Mouse (Mus musculus): Measurements from ENCODE around the gene Tcf15. TPM values are rescaled to one million over a fixed set of nuclear protein-coding genes. Genes with fewer than 3 reads are reported as not detected.

Gene Tcf15
- total RNA-seq, 2 experiments from 2014 or later = 0.60 to 0.61 TPM

DNA sequence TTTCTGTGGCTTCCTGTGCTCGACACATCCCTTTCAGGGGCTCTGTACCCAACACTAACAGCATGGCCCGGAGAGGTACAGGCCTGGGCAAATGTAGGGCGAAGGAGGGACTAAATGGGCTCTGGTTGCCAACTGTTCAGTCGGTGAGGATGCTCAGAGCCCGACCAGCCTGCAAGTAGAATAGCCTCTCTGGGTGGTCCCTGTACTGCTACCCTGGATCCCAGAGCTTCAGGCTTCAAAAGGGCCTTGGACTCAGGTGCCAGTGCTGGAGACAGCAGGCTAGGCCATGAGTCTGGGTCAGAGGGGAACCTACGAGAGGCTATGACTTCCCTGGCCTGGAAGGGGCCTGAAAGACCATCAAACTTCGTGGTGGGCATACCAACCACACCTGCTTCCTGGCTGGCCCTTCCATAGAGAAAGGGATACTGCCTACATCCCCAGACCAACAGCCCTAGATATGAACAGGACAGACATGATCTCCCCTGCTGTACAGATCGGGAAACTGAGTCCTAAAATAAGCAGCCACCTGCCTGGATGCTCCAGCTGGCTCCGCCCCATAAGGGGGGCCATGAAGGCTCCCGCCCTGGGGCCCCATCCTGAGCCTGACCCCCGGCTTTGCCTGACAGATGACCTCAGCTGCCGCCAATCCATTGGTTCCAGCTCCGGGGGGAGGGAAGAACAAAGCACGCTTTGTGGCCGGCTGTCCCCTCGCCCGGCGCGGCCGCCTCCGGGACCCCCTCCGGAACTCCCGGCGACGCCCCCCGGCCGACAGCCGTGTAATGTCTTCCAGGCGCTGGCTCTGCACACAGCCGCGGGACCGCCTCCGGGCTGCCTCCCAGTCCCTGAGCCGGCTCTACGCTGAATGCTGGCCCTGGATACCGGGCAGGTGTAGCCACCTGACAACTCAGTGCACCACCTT lies 29.0 kb upstream of the Tcf15 start:
- DNase-seq (ENCODE audit: extremely low spot score in 1 of 2, low spot score in 2 of 2) = peak in 1 of 2 experiments; percentile 61
- intact Hi-C loops (cut with DNase I) = no loop called here

DNA sequence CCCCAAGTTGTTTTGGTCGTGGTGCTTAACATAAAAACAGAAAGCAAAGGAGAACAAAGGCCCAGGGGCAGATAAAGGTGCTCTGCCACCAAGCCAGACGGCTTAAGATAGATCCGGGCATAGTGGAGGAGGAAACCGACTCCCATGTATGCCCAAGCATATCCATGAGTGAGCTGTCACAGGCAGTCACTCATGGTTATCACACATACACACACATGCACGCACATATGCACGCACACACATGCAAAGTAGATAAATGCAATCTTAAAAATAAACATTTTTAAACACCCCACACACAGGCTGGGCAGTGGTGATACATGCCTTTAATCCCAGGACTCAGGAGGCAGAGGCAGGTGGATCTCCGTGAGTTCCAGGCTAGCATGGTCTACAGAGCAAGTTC lies 25.7 kb upstream of the Tcf15 start:
- no peak for DNase-seq (ENCODE audit: extremely low spot score in 1 of 2, low spot score in 2 of 2)
- intact Hi-C loops (cut with DNase I) = no loop called here

DNA sequence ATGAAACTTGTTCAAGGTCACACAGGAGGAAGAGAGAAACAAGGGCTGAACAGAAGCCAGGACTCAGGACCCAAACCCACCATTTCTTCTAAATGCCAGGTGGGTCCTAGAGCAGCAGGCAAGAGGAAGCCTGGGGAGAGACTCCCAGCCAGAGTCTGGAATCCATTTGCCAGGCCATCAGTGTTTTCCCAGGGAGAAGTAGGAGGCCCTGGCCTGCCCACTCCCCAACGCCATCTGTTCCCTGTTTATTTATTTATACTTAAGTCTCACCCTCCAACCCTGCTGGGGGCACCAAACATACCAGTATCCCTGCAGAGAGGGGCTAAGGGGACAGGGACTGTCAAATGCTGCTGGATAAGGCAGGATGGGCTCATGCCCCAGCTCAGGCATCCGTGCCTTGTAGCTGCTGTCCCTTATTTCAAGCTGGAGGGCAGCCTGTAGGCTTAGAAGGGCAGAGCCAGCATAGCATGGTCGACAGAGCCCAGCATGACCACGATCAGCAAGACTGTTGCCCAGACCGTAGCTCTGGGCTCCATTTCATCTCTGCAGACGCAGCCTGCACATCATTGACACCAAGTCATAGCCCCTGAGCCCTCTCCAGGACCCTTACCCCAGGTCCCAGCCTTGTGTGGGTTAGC lies 24.0 kb upstream of the Tcf15 start:
- intact Hi-C loops (cut with DNase I) = no loop called here
- DNase-seq (ENCODE audit: extremely low spot score in 1 of 2, low spot score in 2 of 2) = no peak

DNA sequence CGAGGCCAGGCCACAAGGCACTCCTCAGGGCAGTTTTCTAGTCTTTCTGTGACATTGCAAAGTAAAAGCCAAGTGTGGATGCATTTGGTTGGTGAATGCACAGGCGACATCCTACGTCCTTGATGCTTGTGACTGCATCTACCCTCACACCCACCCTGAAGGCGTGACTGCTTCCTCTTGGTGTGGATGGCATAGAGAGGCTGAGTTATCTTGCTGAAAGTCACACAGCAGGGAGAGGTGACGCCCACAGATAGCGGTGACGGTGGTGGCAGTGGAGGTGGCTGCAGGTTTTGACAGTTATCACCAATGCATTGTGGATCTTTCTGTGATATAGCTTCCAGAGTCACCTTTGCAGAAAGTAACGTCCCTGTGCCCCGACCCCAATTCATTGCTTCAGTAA lies 20.5 kb upstream of the Tcf15 start:
- intact Hi-C loops (cut with DNase I) = no loop called here
- DNase-seq (ENCODE audit: extremely low spot score in 1 of 2, low spot score in 2 of 2) = no peak

DNA sequence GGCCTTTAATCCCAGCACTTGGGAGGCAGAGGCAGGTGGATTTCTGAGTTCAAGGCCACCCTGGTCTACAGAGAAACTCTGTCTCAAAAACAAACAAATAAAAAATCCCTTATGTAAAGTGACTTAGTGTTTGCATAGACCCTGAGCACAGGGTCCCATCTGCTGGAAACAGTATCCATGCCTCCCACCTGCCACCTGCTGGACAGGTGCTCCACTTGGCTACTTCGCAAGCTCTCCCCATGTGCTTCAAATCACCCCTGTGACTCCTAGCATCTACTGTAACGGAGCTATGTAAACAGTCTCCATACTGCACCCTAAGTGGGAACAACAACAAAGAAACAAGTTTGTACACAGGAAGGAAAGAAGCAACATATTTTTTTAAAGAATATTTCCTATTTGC lies 14.8 kb upstream of the Tcf15 start:
- intact Hi-C loops (cut with DNase I) = no loop called here
- no peak for DNase-seq (ENCODE audit: extremely low spot score in 1 of 2, low spot score in 2 of 2)

DNA sequence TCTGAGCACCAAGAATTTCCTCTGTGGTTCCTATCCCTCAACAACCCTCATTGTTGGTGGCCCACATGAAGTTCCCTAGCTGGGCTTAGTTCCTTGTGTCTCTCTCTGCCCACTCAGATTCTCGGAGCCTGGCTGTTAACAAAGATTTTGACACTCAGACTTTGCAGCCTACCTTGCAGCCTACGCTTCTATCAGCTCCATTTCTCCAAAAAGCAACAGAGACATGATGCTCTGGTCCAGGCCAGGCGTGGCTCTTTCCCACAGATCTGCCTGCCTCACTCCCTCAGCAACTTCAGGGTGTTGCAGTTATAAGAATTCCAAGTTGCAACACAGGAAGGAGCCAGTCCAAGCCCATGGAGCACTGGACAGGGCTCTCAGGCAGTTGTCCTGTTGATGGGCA lies 13.6 kb upstream of the Tcf15 start:
- intact Hi-C loops (cut with DNase I) = no loop called here
- DNase-seq (ENCODE audit: extremely low spot score in 1 of 2, low spot score in 2 of 2) = no peak

DNA sequence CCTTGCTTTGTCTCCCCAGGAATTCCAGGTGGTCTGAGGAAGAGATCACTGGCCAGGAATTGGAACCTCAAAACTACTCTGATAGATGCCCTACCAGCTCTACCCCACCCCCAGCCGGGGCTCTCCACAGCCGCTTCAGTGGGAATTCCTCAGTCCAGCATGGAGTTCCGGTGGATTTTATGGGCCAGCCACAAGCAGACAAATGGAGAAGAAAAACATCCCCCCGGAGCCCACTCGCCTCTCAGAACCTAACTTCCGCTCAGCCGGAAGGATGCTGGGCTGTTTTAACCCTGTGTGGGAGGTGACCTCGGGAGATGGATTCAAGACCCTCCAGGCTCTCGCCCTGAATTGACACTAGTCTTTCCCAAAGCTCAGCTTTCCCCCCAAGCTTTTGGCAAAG lies 11.3 kb upstream of the Tcf15 start:
- intact Hi-C loops (cut with DNase I) = no loop called here
- DNase-seq (ENCODE audit: extremely low spot score in 1 of 2, low spot score in 2 of 2) = no peak

DNA sequence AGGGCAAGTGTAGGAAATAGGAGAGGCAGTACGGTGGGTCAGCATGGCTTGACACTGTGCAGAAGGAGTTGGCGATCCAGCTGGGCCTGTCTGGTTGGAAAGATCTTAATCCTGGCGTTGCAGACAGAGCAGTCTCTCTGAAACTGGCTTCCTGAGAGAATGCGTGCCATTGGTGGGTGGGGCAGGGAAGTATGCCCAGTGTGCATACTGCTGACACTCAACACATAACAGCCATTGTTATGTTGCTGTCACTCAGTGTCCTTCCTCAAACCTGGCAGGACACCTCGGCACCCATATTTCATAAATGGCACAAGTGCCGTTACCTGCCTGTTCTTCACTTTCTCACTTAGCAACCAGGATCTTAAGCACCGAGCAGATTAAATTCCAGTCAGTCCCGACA lies 10.7 kb upstream of the Tcf15 start:
- DNase-seq (ENCODE audit: extremely low spot score in 1 of 2, low spot score in 2 of 2) = no peak
- intact Hi-C loops (cut with DNase I) = no loop called here

DNA sequence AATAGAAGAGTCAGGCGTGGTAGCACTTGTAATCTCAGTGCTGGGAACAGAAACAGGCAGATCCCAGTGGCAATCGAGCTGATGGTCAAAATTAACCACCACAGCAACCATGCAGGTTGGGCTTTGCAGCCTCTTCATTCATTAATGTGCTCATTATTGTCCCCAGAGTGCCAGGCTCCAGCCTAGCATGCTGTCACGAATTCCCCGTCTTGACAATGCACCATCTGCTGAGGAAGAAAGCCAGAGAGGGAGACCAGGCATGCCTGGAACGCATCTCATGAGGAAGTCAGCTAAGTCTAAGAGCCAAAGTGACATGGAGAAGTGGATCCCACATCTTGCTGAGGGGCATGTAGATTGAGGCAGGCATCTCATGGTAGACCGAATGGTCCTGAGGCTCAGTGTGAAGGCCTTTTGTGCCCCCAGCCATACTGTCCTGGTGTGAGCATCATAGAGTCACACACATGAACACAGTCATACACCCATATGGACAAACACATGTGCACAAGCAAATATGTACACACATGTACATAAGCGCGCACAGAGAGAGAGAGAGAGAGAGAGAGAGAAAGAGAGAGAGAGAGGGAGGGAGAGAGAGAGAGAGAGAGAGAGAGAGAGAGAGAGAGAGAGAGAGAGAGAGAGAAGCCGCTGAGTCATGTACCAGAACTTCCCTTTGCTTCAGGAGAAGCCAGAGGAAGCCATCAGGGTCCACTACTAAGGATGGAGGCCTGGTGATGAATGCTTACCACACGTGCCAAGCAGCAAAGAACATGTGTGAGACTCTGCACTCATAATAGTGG lies 4.0 kb upstream of the Tcf15 start:
- intact Hi-C loops (cut with DNase I) = no loop called here
- DNase-seq (ENCODE audit: extremely low spot score in 1 of 2, low spot score in 2 of 2) = peak in 1 of 2 experiments; percentile 19

DNA sequence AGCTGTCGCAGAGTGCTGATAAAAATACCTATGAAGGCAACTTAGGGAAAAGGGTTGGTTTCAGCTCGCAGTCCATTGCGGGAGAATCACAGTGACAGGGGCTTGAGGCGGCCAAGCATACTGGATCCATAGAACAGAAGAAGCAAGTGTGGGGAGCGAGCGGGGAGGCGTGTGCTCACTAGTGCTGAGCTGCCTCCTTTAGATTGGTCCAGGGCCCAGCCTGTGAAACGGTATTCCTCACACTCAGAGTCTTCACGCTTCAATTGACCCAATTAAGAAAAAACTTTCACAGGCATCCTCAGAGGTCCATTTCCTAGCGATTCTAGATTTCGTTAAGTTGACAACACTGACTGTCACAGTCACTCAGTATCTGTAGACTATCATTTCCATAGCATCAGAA lies 2.4 kb upstream of the Tcf15 start:
- intact Hi-C loops (cut with DNase I) = no loop called here
- DNase-seq (ENCODE audit: extremely low spot score in 1 of 2, low spot score in 2 of 2) = no peak

DNA sequence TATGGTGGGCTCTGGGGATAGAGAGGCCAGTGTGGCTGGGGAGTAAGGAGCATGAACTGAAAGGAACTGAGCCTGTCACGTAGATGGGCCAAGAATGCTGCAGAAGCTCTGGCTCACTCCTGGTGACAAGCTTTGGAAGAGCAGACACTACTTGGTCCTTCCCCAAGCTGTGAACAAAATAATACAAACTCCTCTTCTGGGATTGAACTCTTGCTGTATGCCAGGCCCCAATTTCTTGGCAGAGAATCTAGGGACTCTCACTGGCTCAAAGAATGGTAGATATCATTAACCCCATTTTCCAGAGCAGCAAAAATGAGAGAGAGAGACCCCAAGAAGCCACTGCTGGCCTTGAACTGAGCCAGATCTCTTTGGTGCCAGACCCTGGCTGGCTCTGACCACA lies 1.9 kb upstream of the Tcf15 start:
- intact Hi-C loops (cut with DNase I) = no loop called here
- no peak for DNase-seq (ENCODE audit: extremely low spot score in 1 of 2, low spot score in 2 of 2)

DNA sequence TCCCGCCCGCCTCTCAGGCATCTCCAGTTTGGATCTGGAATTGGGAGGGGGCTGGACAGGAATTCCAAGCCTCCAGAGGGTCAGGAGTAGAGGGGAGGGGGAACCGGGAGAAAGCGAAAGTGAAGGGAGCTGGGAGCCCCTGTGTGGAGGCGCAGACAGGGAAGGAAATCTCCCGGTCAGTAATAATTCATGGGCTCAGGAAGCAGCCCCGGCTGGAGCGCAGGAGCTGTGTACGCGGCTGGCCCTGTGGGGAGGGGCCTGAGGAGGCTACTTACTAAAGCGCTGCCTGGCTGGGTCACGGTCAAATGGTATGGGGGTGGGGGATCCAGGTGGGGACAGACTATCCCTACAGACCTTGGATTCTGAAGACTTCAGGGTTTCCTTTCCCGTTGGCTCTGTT lies 1.3 kb upstream of the Tcf15 start:
- peak in 1 of 2 experiments; percentile 52 for DNase-seq (ENCODE audit: extremely low spot score in 1 of 2, low spot score in 2 of 2)
- intact Hi-C loops (cut with DNase I) = no loop called here

DNA sequence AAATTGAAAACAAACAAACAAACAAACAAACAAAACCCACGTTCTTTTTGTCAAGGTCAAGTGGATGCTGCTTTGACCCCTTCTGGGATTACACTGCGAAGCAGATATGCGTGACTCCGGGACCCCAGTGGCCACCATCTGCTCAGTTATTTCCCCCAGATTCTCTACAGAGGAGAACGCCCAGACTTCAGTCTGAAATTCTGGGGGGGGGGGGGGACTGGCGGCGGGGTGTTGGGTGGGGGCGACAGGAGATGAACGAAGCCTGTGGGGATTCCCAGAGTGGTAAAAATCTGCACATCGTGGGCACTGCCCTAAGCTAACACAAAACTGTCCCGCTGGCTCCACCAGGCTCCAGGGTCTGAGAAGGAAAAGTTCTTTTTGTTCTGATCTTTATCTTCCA lies 790 bp upstream of the Tcf15 start:
- intact Hi-C loops (cut with DNase I) = no loop called here
- peak in 1 of 2 experiments; percentile 18 for DNase-seq (ENCODE audit: extremely low spot score in 1 of 2, low spot score in 2 of 2)

DNA sequence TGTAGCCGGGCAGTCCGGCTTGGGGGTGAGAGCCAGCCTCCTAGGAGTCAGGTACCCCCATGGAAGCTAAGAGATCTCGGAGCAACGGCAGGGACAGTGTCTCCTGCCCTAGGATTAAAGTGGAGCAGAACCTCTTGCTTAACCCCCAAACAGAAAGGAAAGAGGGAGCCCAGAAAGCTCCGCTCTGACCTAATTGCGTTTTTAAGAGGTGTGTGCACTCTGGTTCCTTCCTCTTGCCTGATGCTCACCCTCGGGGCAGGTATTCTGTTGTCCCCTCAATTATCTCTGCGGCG lies 743 bp downstream of the Tcf15 start:
- intact Hi-C loops (cut with DNase I) = no loop called here
- DNase-seq (ENCODE audit: extremely low spot score in 1 of 2, low spot score in 2 of 2) = no peak

DNA sequence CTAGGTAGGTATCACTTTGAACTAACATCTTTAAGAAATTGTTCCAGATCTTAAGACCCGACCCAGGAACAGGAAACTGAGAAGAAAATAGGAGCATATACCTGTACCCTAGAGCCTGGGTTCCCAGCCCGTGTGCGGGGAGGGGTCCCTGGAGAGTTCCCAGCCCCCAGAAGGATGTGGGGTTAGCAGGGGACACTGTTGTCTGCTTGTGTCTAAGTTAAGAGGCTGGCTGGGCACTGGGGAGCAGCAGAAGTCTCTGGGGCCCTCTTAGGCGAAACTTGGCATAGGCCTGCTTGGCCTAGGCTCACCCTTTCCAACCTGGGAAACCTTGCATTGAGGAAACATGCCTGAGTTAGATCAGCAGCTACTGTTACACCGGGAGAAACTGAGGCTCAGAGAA lies 1.1 kb downstream of the Tcf15 start:
- intact Hi-C loops (cut with DNase I) = no loop called here
- DNase-seq (ENCODE audit: extremely low spot score in 1 of 2, low spot score in 2 of 2) = peak in 1 of 2 experiments; percentile 13

DNA sequence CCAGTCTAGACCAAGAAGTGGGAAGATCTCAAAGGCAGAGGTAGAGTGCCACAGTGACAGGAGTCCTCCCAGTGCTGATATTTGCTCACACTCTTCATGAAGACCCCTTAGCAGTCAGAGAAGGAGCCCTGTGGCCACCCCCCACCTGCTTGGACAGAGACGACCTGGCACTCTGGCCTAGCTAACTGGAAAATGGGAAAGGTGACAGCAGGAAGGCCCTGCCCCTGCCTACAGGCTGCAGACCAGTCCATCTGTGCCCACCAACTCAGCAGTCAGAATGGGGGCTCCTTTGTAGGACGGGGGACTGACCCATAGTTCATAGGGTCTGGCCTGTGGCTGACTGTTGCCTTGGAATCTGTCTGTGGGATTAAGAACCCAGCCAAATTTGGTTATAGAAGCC lies 2.4 kb downstream of the Tcf15 start:
- intact Hi-C loops (cut with DNase I) = no loop called here
- peak in 1 of 2 experiments; percentile 13 for DNase-seq (ENCODE audit: extremely low spot score in 1 of 2, low spot score in 2 of 2)

DNA sequence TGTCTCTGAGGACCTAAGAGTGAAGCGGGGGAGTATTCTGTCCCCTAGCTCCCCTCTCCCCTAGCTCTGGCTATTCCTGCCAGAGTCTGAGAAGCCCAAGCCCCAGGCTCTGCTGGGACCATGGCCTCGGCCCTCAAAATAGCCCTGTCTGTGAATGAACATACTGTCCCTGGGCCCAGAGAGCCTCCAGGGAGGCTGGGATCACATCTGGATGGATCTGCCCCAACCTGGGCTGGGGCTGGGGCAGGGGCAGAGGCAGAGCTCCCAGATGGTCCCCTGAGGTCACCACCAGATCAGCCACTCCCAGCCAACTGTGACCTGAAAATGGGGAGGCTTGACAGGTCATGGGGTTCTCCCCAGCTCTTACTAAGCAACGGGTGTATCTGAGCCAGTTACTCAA lies 3.7 kb downstream of the Tcf15 start:
- peak in 1 of 2 experiments; percentile 15 for DNase-seq (ENCODE audit: extremely low spot score in 1 of 2, low spot score in 2 of 2)
- intact Hi-C loops (cut with DNase I) = no loop called here

DNA sequence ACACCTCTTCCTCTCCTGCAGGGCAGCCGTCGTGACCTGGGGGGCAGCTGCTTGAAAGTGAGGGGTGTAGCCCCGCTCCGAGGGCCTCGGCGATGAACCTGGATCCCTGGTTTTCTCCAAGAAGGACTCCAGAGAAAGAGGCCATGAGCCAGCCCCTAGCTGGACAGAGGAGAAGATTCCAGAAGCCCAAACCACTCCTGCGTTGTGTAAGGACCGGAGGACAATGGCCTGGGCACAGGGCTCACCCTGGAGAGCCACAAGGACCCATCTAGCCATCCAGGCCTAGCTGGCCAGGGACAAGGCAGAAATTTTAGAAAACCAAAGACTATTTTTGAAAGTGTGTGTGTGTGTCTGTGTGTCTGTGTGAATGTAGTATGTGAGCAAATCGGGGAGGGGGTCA lies 5.3 kb downstream of the Tcf15 start:
- intact Hi-C loops (cut with DNase I) = no loop called here

DNA sequence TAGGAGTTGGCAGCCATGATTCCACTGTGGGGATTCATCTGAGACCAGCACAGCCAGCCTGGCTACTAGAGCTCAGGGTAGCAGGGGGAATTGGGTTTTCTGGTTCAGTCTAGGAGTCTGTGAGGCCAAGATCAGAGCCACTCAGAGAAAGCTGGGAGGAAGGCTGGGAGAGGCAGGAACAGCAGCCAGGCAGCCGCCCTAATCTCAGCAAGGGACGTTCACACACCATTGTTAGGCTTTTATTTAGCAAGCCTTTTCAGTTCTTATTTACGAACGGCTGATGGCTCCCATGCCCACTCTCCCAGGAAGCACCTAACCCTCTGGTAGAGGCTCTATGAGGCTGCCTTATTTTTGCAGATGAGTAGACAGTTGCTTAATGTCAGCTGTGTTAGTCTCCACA lies 6.5 kb downstream of the Tcf15 start:
- DNase-seq (ENCODE audit: extremely low spot score in 1 of 2, low spot score in 2 of 2) = peak in 1 of 2 experiments; percentile 3
- intact Hi-C loops (cut with DNase I) = no loop called here

More for the DNA sequence above, 5.3 kb downstream of the Tcf15 start:
- peak in 1 of 2 experiments; percentile 17 for DNase-seq (ENCODE audit: extremely low spot score in 1 of 2, low spot score in 2 of 2)

DNA sequence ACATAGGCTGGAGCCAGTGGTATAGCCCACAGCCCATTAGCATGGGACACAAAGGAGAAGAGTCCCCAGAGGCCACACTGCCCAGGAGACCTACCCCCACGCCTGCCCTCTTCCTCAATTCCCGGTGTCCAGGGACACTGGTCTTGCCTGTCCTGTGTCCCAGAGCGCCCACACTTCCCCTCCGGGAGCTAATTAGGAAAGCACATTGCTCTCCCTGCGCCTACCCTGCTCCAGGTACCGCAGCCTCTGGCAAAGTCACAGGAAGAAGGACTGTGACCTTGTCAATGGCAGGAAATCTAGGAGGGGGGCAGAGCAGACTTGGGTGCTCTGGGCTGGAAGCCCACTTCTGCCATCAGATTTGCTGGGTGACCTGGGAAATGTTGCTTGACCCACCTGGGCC lies 7.0 kb downstream of the Tcf15 start:
- DNase-seq (ENCODE audit: extremely low spot score in 1 of 2, low spot score in 2 of 2) = peak in 1 of 2 experiments; percentile 18
- intact Hi-C loops (cut with DNase I) = no loop called here

Measured in left cerebral cortex, postnatal 10 days (tissue).